Mouse (Mus musculus) frontal cortex, adult (tissue): ENCODE data around the gene Nptx2.

Source experiments
- ATAC-seq: cut with Nextera tagmentation; 2 replicates; pipeline ENCODE4 v1.9.2; 2017; ENCODE audit warnings: mild to moderate bottlenecking, moderate library complexity, mixed read lengths; ENCODE audit not compliant: low TSS enrichment

Nptx2 gene

GRCm38 (mm10) chr5:144585100-144585499 lies 39.4 kb downstream of the Nptx2 start:
- peak; percentile 73 for ATAC-seq

GRCm38 (mm10) chr5:144591248-144591880 lies 45.7 kb downstream of the Nptx2 start:
- no peak for ATAC-seq

GRCm38 (mm10) chr5:144594796-144595195 lies 49.1 kb downstream of the Nptx2 start:
- ATAC-seq = peak; percentile 73; the same call in 1 of the 2 replicates
